Mouse (Mus musculus) MEL (cell line): ENCODE results near the gene Rac3. TPM values are rescaled to one million over a fixed set of nuclear protein-coding genes. Genes with fewer than 3 reads are reported as not detected.
A peak's percentile ranks its signal among the peaks of the same experiment; 100 is the strongest.

Experiments
- DNase-seq: peaks from one replicate; pipeline ENCODE4 v3.0.0; 2011; ENCODE audit warnings: low read depth, low spot score
- H3K27ac ChIP-seq: 2 replicates; pipeline ENCODE4 v1.5.1; 2012; ENCODE audit warnings: low read depth, mild to moderate bottlenecking, control low read depth, low read length, moderate library complexity; ENCODE audit not compliant: control insufficient read depth
- H3K27me3 ChIP-seq, 2 experiments: fragments of 150-350 bp in 1 of 2; sonication (generic) in 1 of 2; 2 replicates each; pipeline ENCODE4 v1.6.1; 2012; ENCODE audit warnings: low read length in 2 of 2, mild to moderate bottlenecking in 2 of 2, improper control_type of control experiment in 1 of 2, moderate library complexity in 1 of 2; ENCODE audit not compliant: insufficient read depth in 2 of 2, control insufficient read depth in 1 of 2
- H3K36me3 ChIP-seq, 2 experiments: 2 replicates each; pipeline ENCODE4 v1.6.1; 2012 to 2014; ENCODE audit warnings: low read length in 2 of 2, improper control_type of control experiment in 1 of 2, inconsistent platforms in 1 of 2, mild to moderate bottlenecking in 1 of 2; ENCODE audit not compliant: insufficient read depth in 2 of 2, control insufficient read depth in 1 of 2
- H3K4me1 ChIP-seq, 2 experiments: fragments of 150-350 bp in 1 of 2; sonication (generic) in 1 of 2; 2 replicates each; pipeline ENCODE4 v1.6.1; 2012; ENCODE audit warnings: low read length in 2 of 2, improper control_type of control experiment in 1 of 2, mild to moderate bottlenecking in 1 of 2; ENCODE audit not compliant: insufficient read depth in 2 of 2, control insufficient read depth in 1 of 2
- H3K4me3 ChIP-seq, 2 experiments: fragments of 150-350 bp in 1 of 2; sonication (generic) in 1 of 2; 2 replicates each; pipeline ENCODE4 v1.5.1; 2012; ENCODE audit warnings: low read depth in 2 of 2, low read length in 2 of 2, mild to moderate bottlenecking in 2 of 2, moderate library complexity in 2 of 2, control low read depth in 1 of 2, improper control_type of control experiment in 1 of 2; ENCODE audit not compliant: control insufficient read depth in 1 of 2, insufficient read depth in 1 of 2
- H3K79me2 ChIP-seq: 2 replicates; pipeline ENCODE4 v1.6.1; 2012; ENCODE audit warnings: mild to moderate bottlenecking, low read length, moderate library complexity; ENCODE audit not compliant: control insufficient read depth, poor library complexity, insufficient read depth
- H3K9ac ChIP-seq: 2 replicates; pipeline ENCODE4 v1.6.1; 2012; ENCODE audit warnings: low read depth, mild to moderate bottlenecking, control low read depth, low read length, moderate library complexity; ENCODE audit not compliant: control insufficient read depth, poor library complexity, severe bottlenecking
- H3K9me3 ChIP-seq: fragments of 150-350 bp; sonication (generic); replicated peaks from 2 replicates; pipeline ENCODE4 v1.6.1; 2012; ENCODE audit warnings: mild to moderate bottlenecking, low read length, improper control_type of control experiment, moderate library complexity; ENCODE audit not compliant: insufficient read depth
- BHLHE40 ChIP-seq: IDR thresholded peaks from 2 replicates; pipeline ENCODE4 v1.6.1; 2012; ENCODE audit warnings: low read depth, mild to moderate bottlenecking, inconsistent platforms, low read length, improper control_type of control experiment, borderline replicate concordance
- CTCF ChIP-seq, 3 experiments: IDR thresholded peaks in 2 of 3; conservative IDR thresholded peaks in 1 of 3; 2 replicates each; pipeline ENCODE4 v1.5.1; 2011 to 2012; ENCODE audit warnings: low read length in 3 of 3, low read depth in 2 of 3, mild to moderate bottlenecking in 2 of 3, improper control_type of control experiment in 1 of 3, inconsistent platforms in 1 of 3, mixed read lengths in 1 of 3, moderate library complexity in 1 of 3; ENCODE audit not compliant: control insufficient read depth in 1 of 3, insufficient read depth in 1 of 3, poor library complexity in 1 of 3, severe bottlenecking in 1 of 3
- E2F4 ChIP-seq: IDR thresholded peaks from 2 replicates; pipeline ENCODE4 v1.6.1; 2011; ENCODE audit warnings: low read depth, low read length, improper control_type of control experiment, borderline replicate concordance
- EP300 ChIP-seq, 2 experiments: IDR thresholded peaks; 2 replicates each; pipeline ENCODE4 v1.6.1; 2011; ENCODE audit warnings: improper control_type of control experiment in 2 of 2, low read length in 2 of 2, low read depth in 1 of 2, mild to moderate bottlenecking in 1 of 2
- ETS1 ChIP-seq: IDR thresholded peaks from 2 replicates; pipeline ENCODE4 v1.6.1; 2012; ENCODE audit warnings: low read depth, mild to moderate bottlenecking, inconsistent platforms, low read length, improper control_type of control experiment, moderate library complexity
- GATA1 ChIP-seq: IDR thresholded peaks from 2 replicates; pipeline ENCODE4 v1.6.1; 2011; ENCODE audit warnings: low read depth, low read length, improper control_type of control experiment
- HCFC1 ChIP-seq: IDR thresholded peaks from 2 replicates; pipeline ENCODE4 v1.6.1; 2012; ENCODE audit warnings: low read depth, mild to moderate bottlenecking, inconsistent platforms, low read length, improper control_type of control experiment, moderate library complexity
- KAT2A ChIP-seq: conservative IDR thresholded peaks from 2 replicates; pipeline ENCODE4 v1.6.1; 2012; ENCODE audit warnings: low read depth, low read length, improper control_type of control experiment, inconsistent platforms
- MEF2A ChIP-seq: IDR thresholded peaks from 2 replicates; pipeline ENCODE4 v1.6.1; 2014; ENCODE audit warnings: low read depth, mild to moderate bottlenecking, inconsistent platforms, low read length, improper control_type of control experiment; ENCODE audit not compliant: poor library complexity, insufficient replicate concordance, severe bottlenecking; ENCODE audit errors: extremely low read depth
- POLR2A ChIP-seq, 2 experiments: IDR thresholded peaks; 2 replicates each; pipeline ENCODE4 v1.6.1; 2011 to 2012; ENCODE audit warnings: low read length in 2 of 2, mild to moderate bottlenecking in 2 of 2, control low read depth in 1 of 2, improper control_type of control experiment in 1 of 2, low read depth in 1 of 2, moderate library complexity in 1 of 2; ENCODE audit not compliant: control insufficient read depth in 1 of 2, insufficient read depth in 1 of 2, poor library complexity in 1 of 2
- POLR2AphosphoS2 ChIP-seq: IDR thresholded peaks from 2 replicates; pipeline ENCODE4 v1.6.1; 2011; ENCODE audit warnings: low read length, improper control_type of control experiment
- RAD21 ChIP-seq: IDR thresholded peaks from 2 replicates; pipeline ENCODE4 v1.6.1; 2011; ENCODE audit warnings: mild to moderate bottlenecking, low read depth, low read length, improper control_type of control experiment
- SMC3 ChIP-seq: IDR thresholded peaks from 2 replicates; pipeline ENCODE4 v1.6.1; 2011; ENCODE audit warnings: low read depth, low read length, improper control_type of control experiment
- ZNF384 ChIP-seq: IDR thresholded peaks from 2 replicates; pipeline ENCODE4 v1.6.1; 2012; ENCODE audit warnings: low read depth, mild to moderate bottlenecking, inconsistent platforms, low read length, improper control_type of control experiment
- polyA plus RNA-seq, 2 experiments: library from polyadenylated mRNA; stranded (reverse) in 1 of 2; unstranded in 1 of 2; fragments of >175 nt in 1 of 2; fragments of >200 nt in 1 of 2; gene quantifications; 2 replicates each; pipeline versions ENCODE4 v1.2.1 to v1.2.4; 2012; ENCODE audit warnings: low replicate concordance in 2 of 2, low read depth in 1 of 2; ENCODE audit not compliant: insufficient read length in 2 of 2, insufficient read depth in 1 of 2, missing spikeins in 1 of 2
- total RNA-seq: library from RNA; depleted of rRNA; stranded (reverse); fragments of 300-350 nt; gene quantifications from 2 replicates; pipeline ENCODE4 v1.2.3, GENCODE M21; 2012

Rac3 gene
- total and polyA plus RNA-seq, 3 experiments = 12.0 to 13.1 TPM; not detected in 1

DNA sequence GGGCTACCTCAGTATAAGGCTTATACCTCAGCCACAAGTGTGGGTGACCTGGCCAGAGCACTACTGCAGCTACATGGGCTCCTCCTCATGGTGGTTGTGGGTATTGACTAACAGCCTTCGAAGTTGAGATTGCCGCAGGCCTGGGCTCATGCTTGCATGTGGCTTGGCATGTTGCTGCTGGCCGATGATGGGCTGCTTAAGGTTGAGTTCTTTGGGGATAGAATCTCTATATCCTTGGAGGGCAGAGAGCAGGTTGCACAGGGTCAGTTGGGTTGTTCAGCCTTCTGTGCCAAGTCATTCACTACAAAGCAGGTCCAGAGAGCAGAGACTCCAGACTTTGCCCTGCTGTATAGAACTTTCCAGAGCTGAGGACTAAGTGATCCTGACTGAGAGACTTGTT is 41.4 kb upstream of the Rac3 start:
- no peaks in the 10 kb centered on the region for H3K9me3 ChIP-seq
- H3K27me3 ChIP-seq = no peaks in the 10 kb centered on the region
- H3K36me3 ChIP-seq = peaks cover 0 to 2% of the 10 kb centered on the region in 2 experiments; a peak in 2 of 4 replicates
- peak; percentile 44 for DNase-seq
- H3K4me3 ChIP-seq = no peak overlapping the region
- no peaks in the 10 kb centered on the region for H3K79me2 ChIP-seq
- H3K27ac ChIP-seq = no peak overlapping the region
- TF ChIP-seq ZNF384 (no peak), EP300 (IDR thresholded peaks at IDR 0.05; ENCODE audit: low read depth in 1 of 2, low read length in 2 of 2) (no peak), MEF2A (no peak), POLR2AphosphoS2 (no peak), RAD21 (peak; percentile 45), SMC3 (peak; percentile 60), CTCF (IDR thresholded peaks at IDR 0.05 in 2 of 3, conservative IDR thresholded peaks at IDR 0.05 in 1 of 3; ENCODE audit: control insufficient read depth in 1 of 3, insufficient read depth in 1 of 3, low read depth in 2 of 3, low read length in 3 of 3, poor library complexity in 1 of 3, severe bottlenecking in 1 of 3) (peak; percentile 26 to 50 (median 27); a peak in 4 of 6 replicates), BHLHE40 (no peak), E2F4 (no peak), HCFC1 (no peak), GATA1 (no peak)
- H3K4me1 ChIP-seq = no peaks in the 10 kb centered on the region
- H3K9ac ChIP-seq = no peak overlapping the region

DNA sequence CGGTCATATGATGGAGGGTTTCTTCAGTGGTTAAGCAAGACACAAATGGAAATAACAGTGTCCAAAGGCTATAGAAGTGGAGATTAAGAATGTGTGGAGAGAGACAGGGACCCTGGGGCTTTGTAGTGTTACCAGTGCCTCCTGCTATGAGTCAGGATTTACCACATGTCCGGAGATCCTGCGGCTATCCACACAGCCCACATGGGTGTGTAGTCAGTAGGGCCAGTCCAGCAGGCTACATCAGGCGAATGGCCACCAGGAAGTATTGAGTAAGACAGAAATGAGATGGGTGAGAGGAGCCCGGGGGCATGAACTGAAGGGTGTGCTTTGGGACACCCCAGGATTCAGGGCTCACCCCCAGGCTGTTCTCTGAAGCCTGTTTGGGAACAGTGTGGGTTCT is 38.6 kb upstream of the Rac3 start:
- H3K9me3 ChIP-seq = no peaks in the 10 kb centered on the region
- no peak overlapping the region for H3K27ac ChIP-seq
- DNase-seq = no peak
- H3K36me3 ChIP-seq = peaks cover 0 to 2% of the 10 kb centered on the region in 2 experiments; a peak in 1 of 4 replicates
- H3K4me3 ChIP-seq = no peak overlapping the region
- H3K27me3 ChIP-seq = no peaks in the 10 kb centered on the region
- H3K9ac ChIP-seq = no peak overlapping the region
- H3K79me2 ChIP-seq = no peaks in the 10 kb centered on the region
- TF ChIP-seq ETS1 (no peak), CTCF (IDR thresholded peaks at IDR 0.05 in 2 of 3, conservative IDR thresholded peaks at IDR 0.05 in 1 of 3; ENCODE audit: control insufficient read depth in 1 of 3, insufficient read depth in 1 of 3, low read depth in 2 of 3, low read length in 3 of 3, poor library complexity in 1 of 3, severe bottlenecking in 1 of 3) (no peak)
- TF ChIP-seq, all 39 proteins: peak for 0
- H3K4me1 ChIP-seq = no peaks in the 10 kb centered on the region

DNA sequence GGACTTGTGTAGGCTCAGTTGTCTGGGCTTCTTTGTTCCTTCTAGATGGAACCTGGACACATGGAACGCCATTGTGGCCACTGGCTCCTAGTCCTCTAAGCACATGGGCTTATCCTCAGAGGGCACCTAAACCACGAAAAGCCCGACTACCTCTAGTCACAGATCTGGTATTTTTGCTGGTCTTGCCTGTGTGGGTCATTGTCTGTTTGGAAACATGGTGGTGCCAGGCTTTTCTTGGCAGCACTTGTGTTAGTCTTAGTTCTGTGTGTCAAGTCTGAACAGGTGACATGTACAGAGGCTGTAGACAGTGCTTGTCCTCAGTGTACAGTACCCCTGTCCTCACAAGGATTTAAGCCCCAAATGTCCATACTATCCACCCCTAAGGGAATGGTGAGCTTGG is 37.7 kb upstream of the Rac3 start:
- H3K9ac ChIP-seq = no peak overlapping the region
- no peak overlapping the region for H3K27ac ChIP-seq
- TF ChIP-seq KAT2A (no peak), POLR2A (IDR thresholded peaks at IDR 0.05; ENCODE audit: control insufficient read depth in 1 of 2, insufficient read depth in 1 of 2, low read depth in 1 of 2, low read length in 2 of 2, poor library complexity in 1 of 2) (no peak), POLR2AphosphoS2 (no peak)
- TF ChIP-seq, all 39 proteins: peak for 0
- Histone ChIP-seq H3K4me3 (no peak overlapping the region), H3K79me2 (no peaks in the 10 kb centered on the region), H3K9me3 (no peaks in the 10 kb centered on the region), H3K36me3 (peaks cover 0 to 2% of the 10 kb centered on the region in 2 experiments; a peak in 1 of 4 replicates), H3K27me3 (no peaks in the 10 kb centered on the region), H3K4me1 (no peaks in the 10 kb centered on the region)
- no peak for DNase-seq
